Mouse (Mus musculus) lung, postnatal 36 days (tissue): ENCODE measurements around the gene Twist2.

Experiments
- DNase-seq: peaks from one replicate; pipeline ENCODE4 v3.0.0; 2022; ENCODE audit warnings: mixed read lengths

Gene Twist2

DNA sequence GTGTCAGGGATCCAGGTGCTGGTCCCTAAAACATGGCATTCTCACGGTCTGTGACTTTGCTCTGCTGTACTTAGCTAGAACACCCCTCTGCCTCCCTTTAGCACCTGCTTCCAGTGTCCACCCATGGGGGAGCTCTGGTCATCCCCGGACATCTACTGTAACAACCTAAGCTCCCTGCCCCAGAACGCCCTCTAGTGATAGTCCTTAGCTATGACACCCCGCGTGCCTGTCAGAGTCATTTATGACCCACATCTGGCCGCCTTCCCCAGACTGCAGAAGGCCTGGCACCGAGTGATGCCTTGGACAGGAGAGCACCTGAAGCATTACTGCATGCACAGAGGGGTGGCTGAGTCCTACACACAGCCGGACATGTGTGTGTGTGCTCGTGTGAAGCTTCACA, 18.0 kb downstream of the Twist2 start:
- no peak for DNase-seq

DNA sequence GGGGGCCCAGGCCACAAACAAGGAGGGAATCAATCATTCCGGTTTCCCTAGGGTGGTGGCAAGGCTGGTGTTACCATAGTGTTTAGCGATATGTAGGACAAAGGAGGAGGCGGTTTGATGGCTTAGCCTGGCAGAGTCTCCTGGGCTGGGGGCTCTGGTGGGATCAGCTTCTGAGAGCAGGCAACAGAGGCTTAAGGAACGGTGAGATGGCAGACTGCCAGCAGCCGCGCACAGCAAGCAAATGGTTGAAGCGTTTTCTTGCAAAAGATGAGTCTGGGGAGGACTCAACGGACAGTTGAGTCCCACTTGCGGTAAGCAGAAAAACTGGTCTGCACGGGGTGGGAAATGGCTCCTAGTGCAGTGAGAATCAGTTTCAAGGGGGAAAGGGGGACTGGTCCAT, 19.3 kb downstream of the Twist2 start:
- no peak for DNase-seq

DNA sequence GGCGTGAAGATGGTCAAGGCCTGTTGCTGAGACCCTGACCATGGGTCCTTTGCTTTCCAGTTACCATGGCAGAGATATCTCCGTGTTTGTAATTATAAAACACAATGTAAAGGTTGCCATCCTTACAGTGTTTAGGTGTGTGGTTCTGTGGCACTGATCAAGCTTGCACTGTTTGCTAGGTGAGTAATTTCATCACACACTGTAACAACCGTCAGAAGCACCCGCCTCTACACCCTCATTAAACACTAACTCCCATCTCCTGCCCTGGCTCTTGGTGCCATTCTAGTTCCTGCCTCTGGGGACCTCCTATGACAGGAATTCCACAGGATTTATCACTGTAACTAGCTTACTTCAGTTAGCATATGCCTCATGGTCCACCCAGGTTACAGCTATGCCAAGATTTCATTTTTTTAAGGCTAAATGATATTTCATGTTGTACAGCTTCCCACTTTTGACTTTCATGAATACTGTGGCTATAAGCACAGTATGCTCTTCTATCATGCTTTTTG, 21.1 kb downstream of the Twist2 start:
- DNase-seq = no peak

DNA sequence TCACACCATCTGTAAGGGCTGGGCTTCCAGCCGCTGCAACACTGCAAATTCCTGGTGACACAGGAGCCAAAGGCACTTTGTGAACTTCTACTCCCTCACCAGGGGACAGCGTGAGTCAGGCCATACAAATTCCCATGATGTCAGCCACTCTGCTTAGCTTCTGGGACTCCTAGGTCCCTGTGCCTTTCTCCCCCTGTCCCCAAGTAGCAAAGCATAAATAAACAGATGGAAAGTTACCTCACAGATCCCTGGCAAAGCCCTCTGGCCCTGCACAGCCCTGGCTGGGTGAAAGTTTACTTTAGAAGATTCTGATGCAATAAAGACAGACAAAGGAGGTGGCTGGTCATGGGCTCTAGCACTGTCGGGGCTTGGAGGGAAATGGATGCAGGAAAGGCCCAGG, 22.3 kb downstream of the Twist2 start:
- peak; percentile 55 for DNase-seq

DNA sequence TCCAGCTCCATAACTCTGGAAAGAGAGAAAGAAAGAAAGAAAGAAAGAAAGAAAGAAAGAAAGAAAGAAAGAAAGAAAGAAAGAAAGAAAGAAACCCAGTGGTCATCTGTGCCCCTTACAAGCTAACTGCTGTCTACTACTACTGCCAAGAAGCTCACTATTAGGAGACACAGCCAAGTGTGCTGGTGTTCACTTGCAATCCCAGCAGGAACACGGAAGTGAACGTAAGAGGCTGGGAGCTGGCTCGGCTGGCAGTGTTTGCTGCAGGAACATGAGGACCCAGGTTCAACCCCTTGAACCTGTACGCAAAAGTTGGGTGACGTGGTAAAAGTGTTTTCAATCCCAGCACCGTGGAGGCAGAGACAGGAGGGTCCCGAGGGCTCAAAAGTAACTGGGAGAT, 22.7 kb downstream of the Twist2 start:
- DNase-seq = peak; percentile 21

DNA sequence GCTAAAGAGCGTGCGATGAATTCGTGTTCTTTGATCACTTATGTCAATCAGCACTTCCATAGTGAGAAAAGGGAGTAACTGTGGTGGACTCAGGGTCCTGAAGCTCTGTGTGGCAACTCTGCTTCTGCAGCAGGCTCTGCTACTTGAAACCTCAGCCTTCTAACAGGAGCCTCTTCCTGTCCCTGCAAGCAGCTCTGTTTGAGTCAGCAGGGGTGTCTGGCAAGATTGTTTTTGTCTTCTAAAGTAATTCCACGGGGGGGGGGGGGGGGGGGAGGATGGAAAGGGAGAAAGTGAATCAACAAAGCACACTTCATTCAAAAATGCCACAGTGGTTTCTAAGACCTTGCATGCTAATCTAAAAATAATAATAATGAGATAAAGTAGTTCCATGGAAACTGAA, 24.0 kb downstream of the Twist2 start:
- DNase-seq = no peak

DNA sequence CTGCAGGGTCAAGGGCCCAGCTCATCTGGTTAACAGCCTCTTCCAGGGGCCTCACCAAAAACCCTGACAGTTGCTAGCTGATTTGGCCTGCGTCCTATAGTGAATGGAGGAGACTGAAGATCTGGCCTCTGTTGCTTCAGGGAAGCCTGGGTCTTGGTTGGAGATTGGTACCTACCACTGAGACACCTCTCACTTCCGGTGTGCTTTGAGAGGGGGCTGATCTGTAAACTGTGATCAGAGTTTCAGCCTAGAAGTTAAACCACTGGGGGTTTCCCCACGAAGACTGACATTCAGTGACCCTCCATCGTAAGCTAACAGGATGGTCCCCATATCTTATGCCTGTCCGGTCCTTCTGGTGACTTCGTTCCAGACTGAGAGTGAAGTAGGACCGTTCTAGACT, 30.7 kb downstream of the Twist2 start:
- DNase-seq = no peak

DNA sequence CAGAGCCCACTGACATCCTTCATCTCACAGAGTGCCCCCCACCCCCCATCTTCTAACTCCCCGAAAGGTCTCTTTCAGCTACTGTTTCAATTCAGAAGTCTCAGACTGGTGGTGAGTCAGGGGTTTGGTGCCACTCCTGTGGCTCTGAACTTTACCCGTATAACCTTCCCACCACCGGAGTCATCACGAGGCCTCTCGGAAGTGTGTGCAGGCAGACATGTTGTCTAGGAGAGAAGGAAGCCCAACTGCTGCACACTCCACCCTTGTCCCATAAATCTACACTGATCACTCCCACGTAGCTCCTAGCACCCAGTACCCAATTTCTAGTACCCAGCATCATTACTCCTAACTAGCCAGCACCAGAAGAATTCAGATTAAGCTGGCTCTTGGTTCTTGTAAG, 38.3 kb downstream of the Twist2 start:
- DNase-seq = no peak

DNA sequence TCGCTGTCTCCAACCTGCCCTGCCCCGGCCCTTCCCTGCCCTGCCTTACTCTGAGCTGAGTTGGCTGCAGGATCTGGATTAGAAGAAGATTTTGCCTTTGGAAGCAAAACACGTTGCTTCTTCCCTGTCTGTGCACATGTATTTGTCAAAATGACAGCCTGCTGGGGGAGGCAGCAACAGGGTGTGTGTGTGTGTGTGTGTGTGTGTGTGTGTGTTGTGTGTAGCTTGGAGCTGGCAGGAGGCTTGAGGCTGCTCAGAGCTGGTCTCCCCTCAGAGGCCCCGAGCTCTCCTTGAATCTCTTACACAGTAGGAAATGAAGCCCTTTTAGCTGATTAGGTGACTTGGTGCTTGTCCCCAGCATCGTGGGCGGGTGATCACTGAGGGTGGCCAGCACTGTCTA, 38.7 kb downstream of the Twist2 start:
- no peak for DNase-seq

DNA sequence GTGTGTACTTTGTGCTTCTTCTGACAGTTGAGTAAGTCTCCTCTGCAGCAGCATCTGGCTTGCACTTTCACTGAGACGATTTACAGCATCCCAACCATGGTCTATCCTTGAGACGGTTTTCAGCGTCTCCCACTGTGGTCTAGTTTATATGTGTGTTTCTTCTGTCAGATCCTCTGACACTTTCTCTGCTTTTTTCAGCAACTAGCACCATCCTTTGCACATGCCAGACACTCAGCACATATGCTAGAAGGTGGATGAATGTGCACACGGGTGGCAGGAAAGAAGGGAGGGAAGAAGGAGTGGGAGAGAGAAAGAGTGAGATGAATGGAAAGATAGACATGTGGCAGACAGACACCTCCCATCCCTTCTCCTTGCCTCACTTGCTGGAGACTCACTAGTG, 43.0 kb downstream of the Twist2 start:
- DNase-seq = no peak

DNA sequence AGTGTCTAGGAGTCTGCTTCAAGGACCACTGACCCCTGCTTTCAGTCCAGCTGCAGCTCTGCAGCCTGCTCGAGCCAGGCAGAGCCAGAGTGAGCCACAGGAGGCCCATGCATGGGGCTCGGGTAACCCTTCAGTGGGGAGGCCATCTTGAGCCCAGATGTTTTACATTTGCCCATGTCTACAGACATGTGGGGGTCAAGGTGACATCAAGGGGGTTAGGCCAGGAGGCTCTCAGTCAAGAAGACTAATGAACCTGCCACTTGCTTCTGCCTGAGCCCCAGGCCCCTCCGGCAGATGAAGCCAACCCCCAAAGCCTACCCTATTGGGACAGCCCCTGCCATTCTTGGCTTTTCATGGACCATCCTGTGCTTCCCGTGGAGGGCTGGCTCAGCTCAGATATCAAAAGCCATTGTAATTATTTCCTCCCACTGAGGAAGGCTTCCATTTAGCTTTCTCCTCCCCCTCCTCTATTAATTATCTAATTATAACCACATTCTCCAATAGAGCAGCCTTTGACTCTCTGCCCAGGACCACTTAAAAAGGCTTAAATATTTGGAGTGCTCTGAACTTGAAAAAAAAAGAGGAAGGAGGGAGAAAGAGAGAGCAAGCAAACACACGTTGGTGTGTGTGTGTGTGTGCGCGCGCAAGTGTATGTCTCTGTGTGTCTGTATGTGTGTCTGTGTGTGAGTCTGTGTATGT, 43.6 kb downstream of the Twist2 start:
- DNase-seq = peak; percentile 45

DNA sequence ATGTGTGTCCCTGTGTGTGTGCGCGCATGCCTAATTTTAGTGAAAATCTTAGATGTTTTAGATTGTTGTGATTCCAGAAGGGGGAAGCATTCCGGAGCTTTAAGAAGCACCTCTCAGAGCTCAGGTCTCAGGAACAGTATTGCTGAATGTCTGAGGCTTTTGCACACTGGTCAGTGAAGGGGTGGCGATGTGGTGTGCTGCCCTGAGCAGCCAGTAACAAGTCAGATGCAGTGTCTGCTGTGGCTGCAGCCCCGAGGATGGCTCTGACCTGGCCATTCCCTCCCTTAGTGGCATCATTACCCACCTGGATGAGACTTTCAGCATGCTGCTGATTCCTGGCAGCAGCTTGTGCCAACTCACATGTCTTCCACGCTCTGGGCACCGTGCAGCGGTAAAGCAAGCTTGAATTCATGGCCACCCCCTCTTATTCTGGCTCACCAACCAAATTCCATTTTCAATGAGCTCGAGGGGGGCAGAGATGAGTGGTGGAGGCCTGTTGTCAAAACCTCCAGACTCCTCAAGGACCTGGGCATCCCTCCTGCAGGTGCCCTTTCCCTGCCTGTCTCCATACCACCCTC, 44.2 kb downstream of the Twist2 start:
- peak; percentile 20 for DNase-seq

DNA sequence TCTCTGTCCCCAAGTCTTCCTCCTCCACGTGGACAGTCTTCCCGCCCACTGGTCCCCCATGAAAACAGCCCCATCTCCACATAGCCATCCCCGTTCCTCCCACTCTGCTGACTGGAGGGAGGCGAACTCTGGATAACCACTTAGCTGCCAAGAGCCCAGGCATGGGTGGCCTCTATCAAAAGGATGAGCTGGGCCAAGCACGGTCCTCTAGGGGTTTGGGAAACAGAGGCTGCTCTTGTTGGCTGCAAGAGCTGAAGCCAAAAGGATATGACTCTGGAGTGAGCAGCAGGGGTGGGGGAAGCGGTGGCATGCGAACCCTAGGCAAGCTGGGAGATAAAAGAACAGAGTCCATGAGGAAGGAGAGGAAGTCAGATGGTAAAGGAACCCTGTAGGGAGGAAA, 50.0 kb downstream of the Twist2 start:
- DNase-seq = no peak

DNA sequence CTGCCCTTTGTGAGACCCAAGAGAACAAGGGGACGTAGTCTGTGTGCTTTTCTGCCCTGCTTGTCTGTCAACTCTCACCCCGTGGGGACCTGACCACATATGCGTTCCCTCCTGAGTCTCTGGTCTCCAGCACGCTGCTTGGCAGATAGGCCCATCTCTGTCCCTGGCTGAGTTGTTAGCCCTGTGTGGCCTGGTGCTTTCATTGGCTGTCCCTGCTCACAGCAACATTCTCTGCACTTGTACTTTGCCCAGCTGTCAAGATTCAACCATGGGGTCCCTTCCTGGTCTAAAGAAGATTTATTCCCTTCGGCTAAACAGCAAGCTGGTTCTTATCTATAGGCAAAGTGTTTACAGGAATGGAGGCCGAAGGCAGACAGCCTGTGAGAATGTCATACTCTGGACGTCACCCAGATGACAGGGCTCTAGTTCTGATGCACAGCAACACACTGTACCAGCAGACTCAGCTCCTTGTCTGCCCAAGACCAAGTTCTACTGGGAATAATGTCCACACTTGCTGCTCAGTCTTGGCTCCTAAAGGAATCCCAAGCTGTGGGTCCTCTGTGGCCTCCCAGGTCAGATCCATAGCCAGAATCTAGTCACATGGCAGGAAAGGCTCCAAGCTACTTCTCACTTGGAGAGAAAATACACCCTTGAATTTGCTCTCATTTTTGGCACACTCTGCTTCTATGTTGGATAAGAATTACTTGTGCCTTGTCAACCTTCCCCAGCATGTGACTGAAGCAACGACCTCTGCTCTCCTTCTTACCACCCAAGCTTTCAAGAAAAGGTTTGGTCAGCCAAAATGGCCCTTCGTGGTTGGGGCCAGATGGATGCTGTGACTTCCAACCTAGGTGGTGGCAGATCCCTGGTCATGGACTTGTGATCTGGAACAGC, 55.8 kb downstream of the Twist2 start:
- peak; percentile 58 for DNase-seq

DNA sequence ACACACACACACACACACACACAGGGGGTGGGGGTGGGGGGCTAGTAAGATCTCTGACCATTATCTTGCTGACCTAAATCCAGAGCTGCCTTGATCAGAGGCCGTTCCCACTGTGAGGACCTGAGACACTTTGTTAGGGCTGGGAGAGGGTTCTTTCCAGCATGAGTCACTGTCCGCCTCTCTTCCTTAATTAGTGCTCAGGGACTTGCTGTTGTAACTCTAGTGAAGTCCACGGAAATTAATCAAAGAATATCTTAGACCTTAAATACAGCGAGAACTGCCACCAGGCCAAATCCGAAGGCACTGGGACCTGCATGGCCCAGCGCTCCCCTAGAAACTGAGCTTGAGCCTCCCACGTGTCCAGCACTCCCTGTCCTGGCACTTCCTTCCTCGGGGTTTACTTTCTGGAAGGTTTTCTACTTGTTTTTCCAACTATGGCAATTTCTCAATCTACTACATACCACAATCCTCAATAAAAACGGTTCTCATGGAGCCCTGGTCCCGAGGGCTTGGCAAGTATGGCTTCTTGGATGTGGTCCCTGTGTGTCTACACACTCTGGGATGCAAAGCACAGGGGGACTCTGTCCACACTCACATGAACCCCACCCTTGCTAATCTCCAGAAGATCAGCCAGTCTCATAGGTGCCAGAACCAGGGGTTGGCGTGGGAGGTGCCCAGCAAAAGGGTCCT, 57.0 kb downstream of the Twist2 start:
- no peak for DNase-seq

DNA sequence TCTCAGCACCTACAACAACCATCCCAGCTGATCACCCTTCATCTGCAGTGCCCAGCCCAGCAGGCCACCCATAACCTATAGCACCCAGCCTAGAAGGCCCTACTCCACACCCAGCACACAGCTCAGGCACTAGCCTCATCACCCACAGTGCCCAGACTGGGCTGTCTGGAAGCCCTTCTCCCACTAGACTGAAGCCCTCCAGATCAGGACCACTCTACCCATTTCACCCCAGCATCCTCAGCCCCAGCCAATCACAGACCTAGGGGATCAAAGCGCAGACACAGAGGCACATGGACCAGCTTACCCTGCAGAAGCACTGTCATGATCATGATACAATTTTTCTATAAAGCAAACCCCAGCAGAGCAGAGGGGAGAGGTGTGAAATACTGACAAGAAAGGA, 57.6 kb downstream of the Twist2 start:
- no peak for DNase-seq

DNA sequence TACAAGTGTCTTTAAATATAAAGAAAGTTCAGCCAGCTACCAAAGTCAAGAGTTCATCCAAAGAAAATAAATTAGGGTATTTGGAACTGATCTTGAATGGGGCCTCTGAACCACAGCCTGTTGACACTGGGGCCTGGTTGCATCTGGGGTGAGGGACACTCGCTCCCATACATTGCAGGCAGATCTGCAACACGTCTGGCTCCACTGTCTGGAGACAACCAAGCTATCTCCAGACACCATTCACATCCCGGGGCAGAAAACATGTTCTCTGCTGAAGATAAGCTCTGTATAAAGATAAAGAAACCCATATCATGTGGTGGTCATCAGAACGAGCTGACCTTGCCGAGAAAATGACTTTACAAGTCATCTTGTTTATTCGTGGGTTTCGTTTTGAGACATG, 60.2 kb downstream of the Twist2 start:
- no peak for DNase-seq

DNA sequence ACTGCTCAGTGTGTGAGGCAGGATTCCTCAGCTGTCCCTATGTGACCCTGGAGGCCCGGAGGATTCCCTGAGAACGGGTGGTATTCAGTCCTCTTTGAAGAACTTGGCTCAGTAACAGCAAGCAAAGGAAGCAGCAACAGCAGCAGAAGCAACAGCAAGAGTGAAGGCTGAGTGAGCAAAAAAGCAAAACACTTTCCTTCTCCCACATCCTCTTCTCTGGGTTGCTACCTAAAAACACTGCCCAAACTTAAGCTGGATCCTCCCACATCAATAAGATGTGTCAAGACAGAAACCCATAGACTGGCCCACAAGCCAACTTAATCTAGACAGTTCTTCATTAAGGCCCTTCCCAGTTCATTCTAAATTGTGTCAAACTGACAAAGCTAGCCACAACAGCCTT, 64.7 kb downstream of the Twist2 start:
- no peak for DNase-seq

DNA sequence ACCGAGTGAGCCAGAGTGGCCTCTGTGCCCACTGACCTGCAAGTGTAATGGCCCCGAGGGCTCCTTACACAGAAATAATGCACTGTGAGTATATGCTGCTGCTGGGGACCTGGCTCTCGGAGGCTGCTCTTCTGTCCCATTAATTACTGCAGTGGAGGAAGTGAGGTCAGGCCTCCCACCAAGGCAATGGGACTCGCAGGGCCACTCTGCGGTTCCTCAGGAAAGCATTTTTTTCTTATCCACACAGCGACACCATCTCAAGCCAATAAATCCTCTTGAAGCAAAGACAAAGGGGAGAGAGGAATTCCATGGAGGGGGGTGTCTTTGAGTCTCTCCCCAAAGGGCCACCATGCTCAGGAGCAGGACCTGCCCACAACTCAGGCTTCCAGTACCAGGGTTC, 69.8 kb downstream of the Twist2 start:
- DNase-seq = no peak

DNA sequence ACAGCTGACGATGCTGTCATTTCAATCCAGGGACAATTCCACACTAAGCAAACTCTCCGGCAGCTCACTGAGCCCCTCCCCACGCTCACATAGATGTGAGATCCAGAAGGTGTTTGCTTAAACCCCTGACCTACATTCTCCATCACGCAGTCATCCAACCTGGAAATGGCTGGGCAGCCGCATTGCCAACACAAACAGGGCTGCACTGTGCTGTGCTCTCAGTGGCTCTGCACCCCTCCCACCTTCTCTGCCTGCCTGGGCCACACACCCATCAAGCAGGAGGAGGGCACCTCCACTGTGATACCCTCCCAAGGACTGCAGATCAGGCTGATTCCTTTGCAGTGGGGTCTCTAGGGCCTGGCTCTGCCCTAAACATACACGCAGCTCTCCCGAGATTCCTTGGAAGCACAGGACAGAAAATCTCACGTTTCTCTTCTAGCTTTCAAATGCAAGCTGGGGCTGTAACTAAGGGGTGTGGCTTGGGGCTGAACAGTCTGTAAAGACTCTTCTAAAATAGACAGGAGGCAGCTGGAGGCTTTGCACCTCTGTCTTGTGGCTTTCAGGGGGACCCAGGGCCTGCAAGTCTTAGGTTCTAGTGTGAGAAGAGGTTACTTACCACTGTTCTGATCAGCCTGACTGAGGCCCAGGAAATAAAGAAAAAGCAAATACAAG, 71.3 kb downstream of the Twist2 start:
- DNase-seq = peak; percentile 62

DNA sequence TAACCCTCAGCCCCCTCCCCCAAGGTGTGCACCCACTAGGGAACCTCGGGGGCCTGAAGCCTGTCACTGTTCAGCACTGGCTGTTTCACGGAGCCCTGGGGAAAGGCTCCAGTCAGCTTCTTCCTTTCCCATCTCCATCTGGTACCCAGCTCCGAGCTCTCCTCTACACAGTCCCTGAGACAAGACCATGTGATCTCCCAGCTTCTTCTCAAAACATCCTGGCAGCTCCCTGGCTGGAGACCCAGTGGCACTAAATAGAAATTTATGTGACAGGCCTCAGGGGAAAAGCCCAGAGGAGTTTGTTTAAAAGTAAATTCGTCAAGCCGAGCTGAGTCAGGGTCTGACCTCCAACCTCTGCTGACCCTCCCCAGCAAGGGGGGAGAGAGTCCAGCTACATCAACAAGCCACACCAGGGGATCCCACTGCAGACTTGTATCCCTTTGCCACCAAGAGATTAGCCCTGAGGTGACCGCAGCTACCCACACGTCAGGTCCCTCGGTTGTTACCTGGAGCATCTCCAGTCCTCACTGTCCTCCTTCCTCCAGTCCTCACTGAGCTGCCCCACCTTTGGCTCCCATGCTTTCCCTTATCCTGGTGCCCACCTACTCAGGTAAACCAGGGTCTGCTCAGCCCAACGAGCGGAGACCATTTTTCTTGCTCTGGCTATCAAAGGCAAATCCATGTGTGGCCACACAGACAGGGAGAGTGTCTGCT, 72.5 kb downstream of the Twist2 start:
- no peak for DNase-seq

DNA sequence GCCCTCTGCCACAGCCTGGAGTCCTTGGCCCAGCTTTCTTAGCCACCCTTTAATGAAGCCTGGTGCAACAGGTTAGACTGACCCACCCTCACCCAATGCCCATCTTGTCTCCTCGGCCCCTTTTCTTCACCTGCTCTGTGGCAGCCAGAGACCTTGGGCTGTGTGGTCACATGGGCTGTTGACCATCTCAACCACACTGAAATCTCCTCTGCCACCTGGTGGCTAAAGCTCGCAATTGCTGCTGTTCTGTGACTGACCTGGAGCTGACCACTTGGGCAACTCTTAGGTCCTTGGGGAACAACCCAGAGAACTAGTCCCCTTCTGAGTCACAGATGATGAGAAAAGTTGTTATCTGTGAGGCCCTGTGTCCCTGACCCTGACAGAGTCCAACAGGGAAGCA, 73.4 kb downstream of the Twist2 start:
- DNase-seq = peak; percentile 92
